Mouse (Mus musculus): ENCODE measurements around the gene Mrps5. TPM values are rescaled to one million over a fixed set of nuclear protein-coding genes. Genes with fewer than 3 reads are reported as not detected.

Mrps5 gene
- total and polyA plus RNA-seq, 2 experiments from 2014 or later = 48.8 to 150 TPM

DNA sequence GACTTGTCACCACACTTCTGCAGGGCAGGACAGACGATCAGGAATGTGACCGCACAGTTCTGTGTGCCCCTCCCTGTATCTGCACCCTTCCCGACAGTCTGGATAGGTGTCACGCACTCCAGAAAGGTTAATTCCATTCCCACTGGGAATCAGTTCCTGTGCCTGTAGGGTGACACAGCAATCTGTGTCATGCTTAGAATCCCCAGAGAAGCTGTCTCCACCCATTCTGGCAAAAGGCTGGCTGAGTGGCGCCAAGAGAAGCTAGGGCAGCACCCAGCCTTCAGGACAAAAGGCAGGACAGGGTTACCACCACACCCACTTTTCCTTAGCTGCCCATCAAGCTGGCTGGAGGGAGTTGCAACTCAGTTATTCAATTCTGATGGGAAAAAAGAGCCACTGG is 62.9 kb downstream of the Mrps5 start:
- no peak overlapping the region for H3K9ac ChIP-seq (replicated peaks; ENCODE audit: low read depth, low read length)
- no peak overlapping the region for H3K4me3 ChIP-seq (ENCODE audit: low read depth, low read length)
- no peaks in the 10 kb centered on the region for H3K36me3 ChIP-seq (replicated peaks; ENCODE audit: control insufficient read depth, insufficient read depth, low read length)
- ATAC-seq (ENCODE audit: insufficient read depth, low read depth) = no peak
- no peak for DNase-seq (ENCODE audit: low spot score)
- H3K4me2 ChIP-seq (ENCODE audit: low read depth, low read length) = no peak overlapping the region
- TF ChIP-seq EP300 (IDR thresholded peaks at IDR 0.05; ENCODE audit: low read depth) (no peak), CTCF (IDR thresholded peaks at IDR 0.05; ENCODE audit: low read depth) (no peak)
- peaks cover 20% of the 10 kb centered on the region for H3K27me3 ChIP-seq (ENCODE audit: control insufficient read depth, insufficient read depth, low read length)
- H3K27ac ChIP-seq (ENCODE audit: low read depth) = no peak overlapping the region
- H3K9me3 ChIP-seq (replicated peaks; ENCODE audit: control insufficient read depth, low read length) = no peaks in the 10 kb centered on the region
- 42% methylated on average over 5 of the region's 5 CpGs for WGBS
- H3K4me1 ChIP-seq (ENCODE audit: control insufficient read depth, insufficient read depth) = peaks cover 8% of the 10 kb centered on the region

DNA sequence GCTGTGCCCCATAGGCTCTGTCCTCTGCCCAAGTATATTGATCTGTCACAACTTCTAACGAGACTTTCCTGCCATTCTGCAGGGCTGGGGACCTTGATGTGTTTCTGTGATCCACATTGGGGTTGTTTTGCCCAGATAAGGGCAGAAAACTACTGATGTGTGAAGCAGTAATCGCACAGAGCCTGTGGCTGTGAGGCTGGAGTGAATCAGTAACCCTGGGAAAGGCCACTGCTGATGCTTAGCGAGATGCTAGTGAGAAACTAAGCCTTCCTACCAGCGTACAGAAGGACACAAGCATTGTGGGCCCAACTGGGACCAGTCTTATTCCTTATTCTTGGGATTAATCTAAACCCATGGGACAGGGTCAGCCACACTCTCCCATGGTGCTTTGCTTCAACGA is 64.6 kb downstream of the Mrps5 start:
- no peak overlapping the region for H3K27ac ChIP-seq (ENCODE audit: low read depth)
- H3K36me3 ChIP-seq (replicated peaks; ENCODE audit: control insufficient read depth, insufficient read depth, low read length) = no peaks in the 10 kb centered on the region
- H3K4me3 ChIP-seq (ENCODE audit: low read depth, low read length) = no peak overlapping the region
- 61% methylated on average over 5 of the region's 5 CpGs for WGBS
- H3K9me3 ChIP-seq (replicated peaks; ENCODE audit: control insufficient read depth, low read length) = no peaks in the 10 kb centered on the region
- H3K4me2 ChIP-seq (ENCODE audit: low read depth, low read length) = no peak overlapping the region
- no peak for DNase-seq (ENCODE audit: low spot score)
- H3K9ac ChIP-seq (replicated peaks; ENCODE audit: low read depth, low read length) = no peak overlapping the region
- no peak for ATAC-seq (ENCODE audit: insufficient read depth, low read depth)
- peaks cover 11% of the 10 kb centered on the region; the same call in 1 of the 2 replicates for H3K4me1 ChIP-seq (ENCODE audit: control insufficient read depth, insufficient read depth)
- peaks cover 36% of the 10 kb centered on the region for H3K27me3 ChIP-seq (ENCODE audit: control insufficient read depth, insufficient read depth, low read length)
- TF ChIP-seq EP300 (IDR thresholded peaks at IDR 0.05; ENCODE audit: low read depth) (no peak), CTCF (IDR thresholded peaks at IDR 0.05; ENCODE audit: low read depth) (no peak)

DNA sequence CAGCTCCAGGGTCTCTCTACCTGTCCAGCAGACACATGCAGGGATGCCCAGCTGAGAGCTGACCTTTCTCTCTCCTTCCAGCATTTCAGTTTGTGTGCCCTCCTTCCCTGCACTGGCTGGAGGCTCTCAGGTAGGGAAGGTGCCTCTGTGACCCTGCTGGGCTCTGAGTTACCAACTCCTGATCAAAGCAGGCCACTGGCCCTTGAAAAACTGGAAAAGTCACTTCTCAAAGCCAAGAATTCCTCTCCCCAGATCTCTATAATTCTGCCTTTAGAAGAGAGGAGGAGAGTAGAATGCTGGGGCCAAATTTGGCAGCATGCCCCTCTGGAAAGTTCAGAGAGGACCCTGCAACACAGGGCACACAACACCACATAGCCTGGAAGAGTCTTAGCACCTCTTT is 65.3 kb downstream of the Mrps5 start:
- H3K4me3 ChIP-seq (ENCODE audit: low read depth, low read length) = no peak overlapping the region
- H3K27ac ChIP-seq (ENCODE audit: low read depth) = no peak overlapping the region
- no peaks in the 10 kb centered on the region for H3K9me3 ChIP-seq (replicated peaks; ENCODE audit: control insufficient read depth, low read length)
- H3K27me3 ChIP-seq (ENCODE audit: control insufficient read depth, insufficient read depth, low read length) = peaks cover 44% of the 10 kb centered on the region
- TF ChIP-seq CTCF (IDR thresholded peaks at IDR 0.05; ENCODE audit: low read depth) (no peak), EP300 (IDR thresholded peaks at IDR 0.05; ENCODE audit: low read depth) (no peak)
- H3K4me1 ChIP-seq (ENCODE audit: control insufficient read depth, insufficient read depth) = 0 out of 2 replicates have a peak, but pooled peaks cover 6% of the 10 kb centered on the region
- H3K4me2 ChIP-seq (ENCODE audit: low read depth, low read length) = no peak overlapping the region
- no peak for ATAC-seq (ENCODE audit: insufficient read depth, low read depth)
- DNase-seq (ENCODE audit: low spot score) = no peak
- H3K36me3 ChIP-seq (replicated peaks; ENCODE audit: control insufficient read depth, insufficient read depth, low read length) = no peaks in the 10 kb centered on the region
- no peak overlapping the region for H3K9ac ChIP-seq (replicated peaks; ENCODE audit: low read depth, low read length)

DNA sequence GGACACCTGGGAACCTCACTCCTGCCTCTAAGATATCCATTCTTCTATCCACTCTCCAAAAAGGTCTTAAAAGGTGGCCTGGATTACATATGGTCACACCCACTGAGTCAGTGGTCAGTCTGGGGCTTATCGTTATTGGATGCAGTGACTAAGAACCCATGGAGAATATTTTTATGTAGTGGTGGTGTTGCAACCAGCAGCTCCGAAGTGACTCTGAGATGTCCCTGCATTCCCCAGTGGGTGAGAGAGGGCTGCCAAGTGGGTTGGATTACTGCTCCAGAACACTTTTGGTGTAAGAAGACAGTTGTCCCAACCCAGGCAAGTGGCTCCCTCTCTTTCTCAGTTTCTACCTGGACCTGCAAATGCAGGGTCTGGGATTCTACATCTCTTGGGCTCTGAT is 65.8 kb downstream of the Mrps5 start:
- Histone ChIP-seq H3K36me3 (replicated peaks; ENCODE audit: control insufficient read depth, insufficient read depth, low read length) (no peaks in the 10 kb centered on the region), H3K9ac (replicated peaks; ENCODE audit: low read depth, low read length) (no peak overlapping the region), H3K27me3 (ENCODE audit: control insufficient read depth, insufficient read depth, low read length) (peaks cover 48% of the 10 kb centered on the region), H3K4me3 (ENCODE audit: low read depth, low read length) (no peak overlapping the region), H3K9me3 (replicated peaks; ENCODE audit: control insufficient read depth, low read length) (no peaks in the 10 kb centered on the region), H3K27ac (ENCODE audit: low read depth) (no peak overlapping the region), H3K4me2 (ENCODE audit: low read depth, low read length) (no peak overlapping the region), H3K4me1 (ENCODE audit: control insufficient read depth, insufficient read depth) (0 out of 2 replicates have a peak, but pooled peaks cover 6% of the 10 kb centered on the region)
- DNase-seq (ENCODE audit: low spot score) (no peak), ATAC-seq (ENCODE audit: insufficient read depth, low read depth) (no peak)
- TF ChIP-seq CTCF (IDR thresholded peaks at IDR 0.05; ENCODE audit: low read depth) = no peak
- TF ChIP-seq EP300 (IDR thresholded peaks at IDR 0.05; ENCODE audit: low read depth) = no peak
- 78% methylated on average over 2 of the region's 2 CpGs for WGBS

DNA sequence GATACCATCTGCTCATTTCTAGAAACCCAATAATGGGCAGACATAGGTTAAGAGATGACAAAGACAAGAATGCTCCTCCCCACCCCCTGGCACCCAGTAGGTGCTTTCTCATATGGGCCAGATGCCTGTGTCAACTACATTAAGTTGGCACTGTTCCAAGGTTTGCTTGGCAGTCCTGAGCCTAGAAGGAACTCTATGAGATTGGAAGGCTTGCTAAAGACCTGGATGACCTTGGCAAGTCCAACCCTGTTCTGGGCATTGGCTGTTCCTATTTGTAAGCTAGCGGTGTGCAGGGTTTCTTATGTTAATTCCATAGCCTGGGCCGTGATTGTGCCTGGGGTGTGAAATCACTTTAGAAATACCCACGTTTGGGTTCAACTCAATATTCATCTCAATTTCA is 67.8 kb downstream of the Mrps5 start:
- Histone ChIP-seq H3K4me3 (ENCODE audit: low read depth, low read length) (no peak overlapping the region), H3K4me2 (ENCODE audit: low read depth, low read length) (no peak overlapping the region), H3K36me3 (replicated peaks; ENCODE audit: control insufficient read depth, insufficient read depth, low read length) (no peaks in the 10 kb centered on the region), H3K9me3 (replicated peaks; ENCODE audit: control insufficient read depth, low read length) (no peaks in the 10 kb centered on the region), H3K4me1 (ENCODE audit: control insufficient read depth, insufficient read depth) (0 out of 2 replicates have a peak, but pooled peaks cover 6% of the 10 kb centered on the region), H3K9ac (replicated peaks; ENCODE audit: low read depth, low read length) (no peak overlapping the region), H3K27me3 (ENCODE audit: control insufficient read depth, insufficient read depth, low read length) (peaks cover 53% of the 10 kb centered on the region), H3K27ac (ENCODE audit: low read depth) (no peak overlapping the region)
- no peak for ATAC-seq (ENCODE audit: insufficient read depth, low read depth)
- no peak for TF ChIP-seq CTCF (IDR thresholded peaks at IDR 0.05; ENCODE audit: low read depth)
- no peak for TF ChIP-seq EP300 (IDR thresholded peaks at IDR 0.05; ENCODE audit: low read depth)
- DNase-seq (ENCODE audit: low spot score) = no peak
- 48% methylated on average over 3 of the region's 3 CpGs for WGBS

DNA sequence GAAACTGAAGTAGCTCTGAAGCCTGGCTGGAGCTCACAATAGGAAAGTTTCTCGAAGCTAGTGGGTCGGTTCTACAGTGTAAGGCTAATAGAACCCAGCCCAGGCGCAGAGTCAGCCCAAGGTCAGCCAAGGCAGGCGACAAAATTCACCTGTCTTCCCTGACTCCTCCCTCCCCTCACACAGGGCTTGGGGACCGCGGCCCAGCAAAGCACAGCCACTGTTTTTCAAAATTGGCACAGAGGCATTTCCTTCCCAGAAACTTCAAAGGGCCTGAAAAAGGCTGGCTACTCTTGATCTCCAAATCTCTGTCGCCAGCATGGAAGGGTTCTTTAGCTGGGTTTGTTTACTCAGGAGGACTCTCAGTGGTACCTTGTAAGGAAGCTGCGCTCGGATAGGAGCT is 68.4 kb downstream of the Mrps5 start:
- WGBS = 16% methylated on average over 9 of the region's 9 CpGs
- no peaks in the 10 kb centered on the region for H3K9me3 ChIP-seq (replicated peaks; ENCODE audit: control insufficient read depth, low read length)
- ATAC-seq (ENCODE audit: insufficient read depth, low read depth) = no peak
- H3K9ac ChIP-seq (replicated peaks; ENCODE audit: low read depth, low read length) = no peak overlapping the region
- H3K4me2 ChIP-seq (ENCODE audit: low read depth, low read length) = peak overlapping the region; percentile 82
- peaks cover 54% of the 10 kb centered on the region for H3K27me3 ChIP-seq (ENCODE audit: control insufficient read depth, insufficient read depth, low read length)
- H3K36me3 ChIP-seq (replicated peaks; ENCODE audit: control insufficient read depth, insufficient read depth, low read length) = no peaks in the 10 kb centered on the region
- 0 out of 2 replicates have a peak, but pooled peaks cover 6% of the 10 kb centered on the region for H3K4me1 ChIP-seq (ENCODE audit: control insufficient read depth, insufficient read depth)
- TF ChIP-seq EP300 (IDR thresholded peaks at IDR 0.05; ENCODE audit: low read depth) (no peak), CTCF (IDR thresholded peaks at IDR 0.05; ENCODE audit: low read depth) (no peak)
- no peak for DNase-seq (ENCODE audit: low spot score)
- no peak overlapping the region for H3K27ac ChIP-seq (ENCODE audit: low read depth)
- H3K4me3 ChIP-seq (ENCODE audit: low read depth, low read length) = peak overlapping the region; percentile 51

Measured in heart, postnatal 0 days (tissue).